Mouse (Mus musculus): ENCODE measurements around the gene Cfap73. TPM values are rescaled to one million over a fixed set of nuclear protein-coding genes. Genes with fewer than 3 reads are reported as not detected.
A peak's percentile ranks its signal among the peaks of the same experiment; 100 is the strongest.

Cfap73 gene
- polyA plus RNA-seq, 1 experiment: 0.24 TPM

DNA sequence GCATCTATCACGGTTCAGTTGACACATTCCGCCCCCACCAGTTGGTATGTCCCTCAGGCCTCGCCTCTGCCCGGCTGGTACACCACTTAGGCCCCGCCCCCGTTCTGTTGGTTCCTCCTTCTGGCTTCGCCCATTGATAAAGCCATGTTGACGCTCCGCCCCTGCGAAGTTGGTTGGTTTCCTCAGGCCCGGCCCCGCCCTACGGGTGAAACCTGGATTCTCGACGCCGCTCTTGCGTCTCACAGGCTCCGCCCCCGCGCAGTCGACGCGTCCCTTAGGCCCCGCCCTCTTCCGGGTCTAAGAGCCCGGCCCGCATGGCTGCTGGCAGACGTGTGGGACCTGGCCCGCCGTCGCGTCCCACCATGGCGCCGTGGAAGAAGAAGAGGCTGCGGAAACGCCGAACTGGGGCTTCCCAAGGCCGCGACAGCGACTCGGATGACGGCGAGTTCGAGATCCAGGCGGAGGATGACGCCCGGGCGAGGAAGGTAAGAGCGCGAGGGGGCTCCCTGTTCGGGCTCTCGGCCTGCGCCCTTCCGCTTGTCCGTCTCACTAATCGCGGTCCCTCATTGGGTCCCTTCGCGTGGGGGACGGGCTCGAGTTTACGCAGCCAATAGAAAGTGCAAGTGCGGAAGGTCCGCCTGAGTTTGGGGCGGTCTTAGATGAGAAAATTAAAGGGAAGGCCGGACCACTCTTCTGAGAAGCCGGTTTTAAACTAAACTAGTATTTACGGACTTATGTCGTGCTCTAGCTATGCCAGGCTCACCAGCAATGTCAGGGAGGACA, 21.0 kb downstream of the Cfap73 start:
- DNase-seq (ENCODE audit: low read depth): peak; percentile 93

DNA sequence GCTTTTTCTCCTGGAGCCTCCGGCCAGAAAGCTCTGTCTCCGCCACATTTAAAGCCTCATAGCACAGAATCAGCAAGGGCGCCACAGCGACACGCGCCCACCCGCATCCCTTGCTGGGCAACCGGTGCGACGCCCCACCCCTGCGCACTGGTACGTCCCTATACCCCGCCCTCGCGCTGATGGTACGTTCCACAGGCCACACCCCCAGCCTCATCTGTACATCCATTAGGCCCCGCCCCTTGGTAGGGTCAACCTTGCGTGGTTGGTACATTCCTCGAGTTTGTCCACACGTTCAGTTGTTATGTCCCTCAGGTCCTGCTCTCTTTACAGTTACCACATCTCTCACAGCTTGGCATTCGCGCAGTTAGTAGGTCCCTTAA, 21.6 kb downstream of the Cfap73 start, which contains the start of the genes Rita1 and Ddx54:
Rita1 (minus strand) TSS at position 148 of the 380 bp plus-strand sequence.
Ddx54 (plus strand) TSS at position 298 of the 380 bp plus-strand sequence.
- DNase-seq (ENCODE audit: low read depth): no peak

DNA sequence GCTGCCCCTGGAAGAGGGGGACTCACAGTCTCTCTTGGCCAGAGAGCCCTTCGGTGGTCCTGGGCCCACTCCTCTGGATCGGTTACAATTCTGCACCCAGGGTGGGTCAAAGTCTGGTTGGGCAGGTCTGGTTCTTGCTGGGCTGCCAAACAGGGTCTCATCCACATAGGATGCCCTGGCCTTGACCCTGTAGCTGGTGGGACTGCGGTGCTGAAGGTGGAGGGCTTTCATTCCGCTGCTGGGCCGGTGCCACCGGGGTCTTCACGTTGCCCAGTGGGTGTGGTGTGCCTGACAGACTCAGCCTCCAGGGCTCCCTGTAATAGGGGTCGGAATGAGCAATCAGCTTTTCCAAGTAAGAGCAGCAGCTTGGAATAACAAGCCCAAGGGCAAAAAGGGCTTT, 22.6 kb downstream of the Cfap73 start:
- no peak for DNase-seq (ENCODE audit: low read depth)

DNA sequence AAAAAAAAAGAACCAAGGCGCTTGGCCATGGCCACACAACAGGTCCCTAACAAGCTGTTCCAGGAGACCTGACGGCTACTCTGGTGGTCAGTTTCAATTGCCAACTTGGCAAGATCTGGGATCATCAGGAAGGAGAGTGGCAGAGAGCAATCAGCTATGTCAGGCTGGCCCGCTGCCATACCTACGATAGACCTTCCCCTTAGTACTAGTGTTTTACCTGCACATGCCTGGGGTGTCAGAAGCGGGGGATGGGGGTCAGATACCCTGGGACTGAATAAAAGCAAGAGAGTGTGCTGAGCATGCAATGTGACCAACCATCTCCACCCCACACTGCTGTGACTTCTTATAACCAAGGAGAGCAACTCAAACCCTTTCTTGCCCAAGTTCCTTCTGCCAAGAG, 23.1 kb downstream of the Cfap73 start:
- no peak for DNase-seq (ENCODE audit: low read depth)

DNA sequence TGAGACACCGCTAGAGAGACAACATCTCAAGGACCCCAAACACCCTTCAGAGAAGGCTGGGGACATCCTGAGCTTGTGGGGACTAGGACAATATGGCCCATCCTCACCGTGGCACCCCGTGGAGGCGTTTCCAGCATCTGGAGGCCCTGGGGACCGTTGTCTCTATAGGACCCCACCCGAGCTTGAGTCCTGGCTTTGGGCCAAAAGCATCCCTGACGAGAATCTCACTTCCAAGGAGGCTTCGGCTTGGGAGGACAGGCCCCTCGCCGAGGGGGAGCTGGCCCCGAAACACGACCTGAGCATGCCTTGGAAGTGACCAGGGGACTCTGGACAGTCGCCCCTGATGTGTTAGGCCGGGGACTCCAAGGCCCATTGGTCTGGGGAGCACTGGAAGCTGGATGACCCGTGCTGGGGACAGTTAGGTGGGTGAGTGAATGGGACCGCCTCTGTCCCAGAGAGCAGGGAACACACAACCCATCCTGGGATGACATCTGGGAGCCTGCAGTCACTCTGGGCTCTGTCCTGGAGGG, 24.7 kb downstream of the Cfap73 start:
- no peak for DNase-seq (ENCODE audit: low read depth)

DNA sequence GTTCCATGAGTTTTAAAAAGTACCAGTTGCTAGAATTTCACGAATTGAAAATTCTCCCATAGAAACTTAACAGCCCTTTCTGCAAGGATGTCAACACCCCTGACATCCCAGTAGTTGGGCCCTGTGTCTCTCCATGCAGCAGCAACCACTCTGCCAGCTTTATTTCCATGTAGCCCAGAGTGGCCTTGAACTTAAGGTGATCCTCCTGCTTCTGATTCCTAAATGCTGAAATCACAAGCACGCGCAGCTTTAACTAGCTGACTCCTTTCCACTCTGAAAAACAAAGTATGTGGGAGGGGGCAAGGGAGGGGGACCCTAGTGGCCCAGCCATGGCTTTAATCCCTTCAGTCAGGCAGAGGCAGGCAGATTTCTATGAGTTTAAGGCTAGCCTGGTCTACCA, 26.7 kb downstream of the Cfap73 start:
- DNase-seq (ENCODE audit: low read depth): no peak

DNA sequence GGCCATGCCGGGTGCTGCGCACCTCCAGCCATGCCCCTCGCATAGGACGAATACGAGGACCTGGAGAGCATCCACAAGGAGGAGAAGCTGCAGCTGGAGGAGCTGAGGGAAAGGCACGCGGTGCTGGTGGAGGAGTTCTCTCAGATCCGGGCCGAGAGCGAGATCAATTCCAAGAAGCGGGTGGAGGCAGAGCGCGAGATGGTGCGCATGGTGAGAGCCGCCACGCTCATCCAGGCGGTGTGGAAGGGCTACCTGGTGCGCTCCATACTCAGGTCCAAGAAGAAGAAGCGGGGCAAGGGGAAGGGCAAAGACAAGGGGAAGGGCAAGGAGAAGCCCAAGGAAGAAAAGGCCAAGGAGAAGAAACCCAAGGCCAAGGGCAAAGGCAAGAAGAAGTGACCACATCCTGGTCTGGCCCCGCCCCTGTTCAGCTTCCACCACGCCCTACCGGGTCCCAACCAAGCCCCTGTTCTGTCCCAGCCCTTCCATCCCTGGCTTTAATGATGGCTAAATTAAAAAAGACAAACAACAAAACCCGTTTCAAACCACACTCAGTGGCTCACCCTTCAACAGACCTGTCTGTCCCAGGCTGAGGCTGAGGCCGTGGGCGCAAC, 27.3 kb downstream of the Cfap73 start:
- no peak for DNase-seq (ENCODE audit: low read depth)

DNA sequence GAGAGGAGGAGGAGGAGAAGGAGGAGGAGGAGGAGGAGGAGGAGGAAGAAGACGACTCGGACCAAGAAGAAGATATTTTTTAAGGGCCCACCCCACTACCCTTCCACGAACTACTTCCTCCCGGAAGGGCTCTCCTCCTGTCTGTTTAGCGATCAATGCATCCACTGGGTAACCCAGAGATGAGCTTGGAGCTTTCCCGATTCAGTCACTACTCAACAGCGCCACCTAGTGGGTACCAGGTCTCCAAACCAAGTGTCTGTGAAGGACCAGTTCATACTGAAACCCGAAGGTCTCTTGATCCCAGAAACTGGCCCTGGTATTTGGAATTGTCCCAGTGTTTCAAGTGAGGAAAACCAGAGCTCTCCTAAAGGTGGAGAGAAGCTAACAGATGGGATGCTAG, 28.3 kb downstream of the Cfap73 start:
- no peak for DNase-seq (ENCODE audit: low read depth)

DNA sequence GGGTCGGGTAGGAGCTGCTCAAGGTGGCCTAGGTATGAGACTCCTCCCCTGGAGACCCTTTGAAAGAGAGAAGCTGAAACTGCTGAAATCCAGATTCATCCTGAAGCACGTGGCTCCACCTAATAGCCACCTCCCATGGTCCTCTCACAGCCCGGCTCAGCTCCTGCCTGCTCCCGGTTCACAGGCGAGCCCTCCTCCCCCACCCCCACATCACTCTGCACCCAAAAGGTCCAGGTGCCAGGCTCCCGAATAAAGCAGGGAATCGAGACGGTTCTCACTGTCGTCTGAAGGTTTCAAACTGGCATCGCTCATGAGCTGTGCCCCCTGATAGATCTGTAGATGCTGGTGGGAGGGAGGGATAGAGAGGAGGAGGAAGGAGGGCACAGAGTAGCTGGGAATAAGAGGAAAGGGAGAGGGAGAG, 28.8 kb downstream of the Cfap73 start:
- DNase-seq (ENCODE audit: low read depth): no peak

DNA sequence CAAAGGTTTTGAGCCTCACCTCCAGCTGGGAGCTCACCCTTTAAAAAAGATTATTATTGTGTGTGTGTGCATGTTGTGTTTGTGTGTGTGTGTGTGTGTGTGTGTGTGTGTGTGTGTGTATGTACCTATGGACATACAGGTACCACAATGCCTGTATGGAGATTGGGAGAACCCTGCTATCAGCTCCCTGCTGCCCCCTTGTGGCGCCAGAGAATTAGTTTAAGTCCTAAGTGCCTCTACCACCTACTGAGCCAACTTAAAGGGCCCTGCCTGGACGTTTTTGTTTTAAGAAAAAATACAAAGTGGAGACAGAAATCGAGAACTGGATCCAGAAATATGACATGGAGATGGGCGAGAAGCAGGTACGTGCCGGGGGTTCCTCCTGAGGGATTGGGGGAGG, 29.2 kb downstream of the Cfap73 start:
- DNase-seq (ENCODE audit: low read depth): no peak

DNA sequence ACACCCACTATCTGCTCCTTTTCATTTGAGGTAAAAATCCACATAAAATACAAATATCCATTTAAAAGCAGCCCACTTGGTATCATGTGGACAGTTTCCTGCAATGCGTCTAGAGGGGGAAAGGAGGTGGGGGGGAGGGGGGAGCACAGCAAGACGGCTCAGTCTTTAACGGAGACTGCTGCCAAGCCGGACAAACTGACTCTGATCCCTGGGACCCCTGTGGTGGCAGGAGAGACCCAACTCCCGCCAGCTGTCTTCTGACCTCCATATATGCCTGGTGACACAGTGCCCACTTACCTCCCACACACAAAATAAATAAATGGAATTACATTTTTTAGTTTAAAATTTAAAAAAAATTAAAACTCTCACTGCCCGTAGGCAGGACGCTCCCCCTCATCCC, 30.5 kb downstream of the Cfap73 start:
- no peak for DNase-seq (ENCODE audit: low read depth)

DNA sequence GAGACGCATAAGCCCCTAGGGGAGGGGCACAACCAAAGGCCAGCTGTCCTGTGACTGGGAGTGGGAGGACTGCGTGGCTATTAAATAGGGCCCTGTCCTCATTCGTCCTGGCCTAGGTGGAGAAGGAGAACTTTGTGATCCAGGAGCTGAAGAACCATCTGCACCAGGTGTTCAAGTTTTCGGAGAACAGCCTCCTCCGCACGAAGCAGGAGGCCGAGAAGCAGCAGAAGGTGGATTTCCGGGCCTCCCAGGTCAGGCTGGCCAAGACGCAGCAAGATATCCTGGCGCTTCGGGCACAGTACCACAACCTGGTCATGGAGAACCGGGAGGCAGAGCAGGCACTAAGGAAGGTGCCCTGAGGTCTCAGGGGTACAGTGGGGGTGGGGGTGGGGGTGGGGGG, 31.8 kb downstream of the Cfap73 start:
- no peak for DNase-seq (ENCODE audit: low read depth)

DNA sequence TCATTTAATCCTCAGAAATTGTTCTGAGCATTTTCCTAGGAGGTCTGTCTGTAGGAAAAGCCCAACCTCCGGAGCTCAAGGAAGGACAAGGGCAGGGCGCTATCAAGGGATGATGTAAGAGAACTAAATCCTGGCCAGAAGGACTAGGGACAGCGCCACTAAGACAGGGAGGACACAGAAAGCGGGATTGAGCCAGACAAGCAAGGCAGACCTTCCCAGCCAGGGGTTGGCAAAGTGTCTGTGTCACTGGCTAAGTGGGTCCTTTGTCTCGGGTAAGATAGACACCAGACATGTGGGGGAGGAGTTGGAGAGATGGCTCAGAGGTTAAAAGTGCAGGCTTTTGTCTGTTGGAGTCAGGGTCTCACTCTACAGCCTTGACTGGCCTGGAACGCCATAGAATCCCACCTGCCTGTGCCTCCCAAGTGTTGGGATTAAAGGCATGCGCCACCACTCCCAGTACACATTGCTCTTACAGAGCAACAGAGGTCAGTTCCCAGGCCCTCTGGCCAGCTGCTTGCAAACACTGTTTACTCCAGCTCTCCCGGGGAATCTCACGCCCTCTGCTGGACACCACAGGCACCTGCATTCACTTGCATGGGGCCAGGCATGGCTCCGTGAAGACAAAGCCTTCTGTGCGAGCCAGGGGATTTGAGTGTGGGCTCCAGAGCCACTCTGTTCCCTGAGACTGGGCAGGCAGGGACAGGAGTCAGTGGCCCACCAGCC, 32.9 kb downstream of the Cfap73 start:
- DNase-seq (ENCODE audit: low read depth): no peak

DNA sequence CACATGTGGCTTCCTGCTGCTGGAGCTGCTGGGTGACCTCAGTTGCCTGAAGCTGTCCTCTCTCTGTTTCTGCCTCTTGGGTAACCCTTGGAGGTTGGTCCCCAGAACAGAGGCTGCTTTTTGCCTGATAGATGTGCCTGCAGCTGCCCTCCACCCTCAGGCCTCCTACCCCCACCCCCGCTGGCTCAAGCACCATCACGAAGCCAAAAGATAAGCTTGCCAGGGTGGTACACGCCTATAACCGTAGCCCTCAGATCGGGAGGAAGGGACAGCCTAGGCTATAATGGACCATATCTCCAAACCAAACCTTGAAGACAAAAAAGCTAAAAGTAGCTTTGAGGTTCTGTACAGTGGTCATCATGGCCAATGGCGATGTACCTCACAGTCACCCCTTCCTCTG, 34.4 kb downstream of the Cfap73 start:
- no peak for DNase-seq (ENCODE audit: low read depth)

DNA sequence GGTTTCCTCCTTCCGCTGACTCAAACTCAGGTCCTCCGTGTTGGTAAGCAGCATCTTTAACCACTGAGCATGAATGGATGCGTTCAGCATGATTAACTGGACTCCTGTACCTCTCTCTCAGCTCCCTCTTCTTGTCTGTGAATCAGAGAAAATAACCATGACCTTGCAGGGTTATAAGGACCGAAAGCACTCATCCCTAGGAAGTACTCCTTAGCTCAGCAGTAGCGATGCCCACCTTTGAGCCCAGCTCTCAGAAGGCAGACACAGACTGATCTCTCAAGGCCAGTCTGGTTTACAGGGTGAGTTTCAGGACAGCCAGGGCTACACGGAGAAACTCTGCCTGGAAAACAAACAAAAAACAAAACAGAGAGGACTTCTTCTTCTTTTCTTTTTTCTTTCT, 39.5 kb downstream of the Cfap73 start:
- DNase-seq (ENCODE audit: low read depth): no peak

DNA sequence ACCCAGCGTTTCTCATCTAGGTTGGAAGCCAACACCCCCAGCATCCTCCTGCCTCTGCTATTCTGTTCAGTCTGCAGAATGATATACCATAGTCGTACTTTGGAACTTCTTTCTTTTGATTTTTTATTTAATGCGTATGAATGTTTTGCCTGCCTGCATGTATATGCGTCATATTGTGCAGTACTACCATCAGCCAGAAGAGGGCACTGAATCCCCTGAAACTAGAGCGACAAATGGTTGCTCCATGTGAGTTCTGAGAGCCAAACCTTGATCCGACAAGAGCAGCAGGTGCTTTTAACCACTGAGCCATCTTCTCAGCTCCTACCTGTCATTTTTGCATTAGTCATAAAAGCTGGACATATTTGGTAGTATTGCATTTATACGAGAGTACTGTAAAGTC, 41.9 kb downstream of the Cfap73 start:
- no peak for DNase-seq (ENCODE audit: low read depth)

DNA sequence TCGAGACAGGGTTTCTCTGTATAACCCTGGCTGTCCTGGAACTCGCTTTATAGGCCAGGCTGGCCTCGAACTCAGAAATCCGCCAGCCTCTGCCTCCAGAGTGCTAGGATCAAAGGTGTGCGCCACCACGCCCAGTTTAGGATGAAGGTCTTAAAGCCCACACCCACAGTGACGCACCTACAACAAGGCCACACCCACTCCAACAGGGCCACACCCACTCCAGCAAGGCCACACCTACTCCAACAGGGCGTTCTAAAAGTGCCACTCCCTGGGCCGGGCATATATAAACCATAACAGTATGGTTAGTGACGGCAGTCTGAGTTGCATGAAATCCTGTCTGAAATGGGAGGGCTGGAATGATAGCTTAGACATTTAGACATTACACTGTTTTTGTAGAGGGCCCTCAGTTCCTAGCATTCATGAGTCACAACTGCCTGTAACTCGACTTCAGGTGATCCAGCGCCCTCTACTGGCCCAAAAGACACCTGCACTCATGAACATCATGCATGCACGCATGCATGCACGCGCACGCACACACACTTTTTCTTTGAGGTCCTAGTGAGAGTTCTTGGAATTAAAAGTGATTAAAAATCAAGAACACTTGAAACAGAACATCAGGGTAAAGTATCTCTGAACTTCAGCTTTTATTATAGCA, 43.6 kb downstream of the Cfap73 start:
- DNase-seq (ENCODE audit: low read depth): no peak

DNA sequence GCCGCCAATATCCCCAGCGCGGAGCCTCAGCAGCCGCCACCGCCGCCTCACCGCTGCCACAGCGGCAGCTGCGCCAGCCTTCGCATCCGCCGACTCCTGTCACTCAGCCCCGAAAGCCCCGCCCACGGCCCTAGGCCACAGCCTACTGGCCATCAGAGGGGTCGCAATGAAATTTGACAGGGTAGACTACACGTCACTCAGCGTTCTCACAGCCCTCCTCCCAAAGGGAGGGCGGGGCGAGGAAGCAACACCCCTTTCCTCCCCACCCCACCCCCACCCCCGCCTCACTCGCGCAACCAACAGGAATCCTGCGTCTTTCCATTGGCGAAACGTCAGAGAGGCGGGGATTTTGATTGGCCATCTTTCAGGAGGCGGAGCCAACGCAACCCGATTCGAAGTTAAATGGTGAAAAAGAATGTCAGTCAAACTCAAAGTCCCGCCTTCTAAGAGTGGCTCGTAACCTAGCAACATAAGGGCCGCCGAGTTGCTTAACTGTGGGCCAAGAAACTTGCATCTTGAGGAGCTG, 45.4 kb downstream of the Cfap73 start, which contains the start of the genes Tpcn1 and Iqcd:
Tpcn1 (minus strand) TSS at position 105 of the 526 bp plus-strand sequence.
Iqcd (plus strand) TSS at position 448 of the 526 bp plus-strand sequence.
- no peak for DNase-seq (ENCODE audit: low read depth)

DNA sequence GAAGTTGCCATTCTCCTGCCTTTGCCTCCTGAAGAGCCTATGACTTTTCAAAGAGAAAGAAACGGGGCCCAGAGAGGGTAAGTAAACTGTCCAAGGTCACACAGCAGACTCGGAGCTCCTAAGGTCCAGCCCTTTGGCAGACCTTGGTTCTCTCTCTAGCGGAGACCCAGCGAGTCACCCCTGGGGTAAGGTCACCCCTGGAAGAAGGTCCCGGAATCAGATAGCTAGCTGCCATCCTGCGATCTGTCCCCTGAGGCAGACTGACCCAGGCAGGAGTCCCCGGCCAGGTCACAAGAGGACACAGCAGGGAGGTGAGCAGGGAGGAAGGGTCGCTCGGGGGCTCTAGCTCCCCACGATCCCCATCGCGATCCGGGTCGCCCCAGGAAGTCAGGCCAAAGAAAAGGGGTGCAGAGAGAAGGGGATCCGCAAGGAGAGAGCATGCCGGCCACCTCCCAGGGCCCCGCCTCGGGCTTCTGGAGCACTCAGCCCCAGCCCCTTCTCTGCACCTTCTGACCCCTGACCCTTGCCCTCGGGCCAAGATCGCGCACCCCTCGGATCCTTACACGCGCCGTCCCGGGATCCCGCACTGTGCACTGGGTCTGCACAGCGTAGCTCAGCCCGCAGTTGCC, 46.0 kb downstream of the Cfap73 start:
- no peak for DNase-seq (ENCODE audit: low read depth)

DNA sequence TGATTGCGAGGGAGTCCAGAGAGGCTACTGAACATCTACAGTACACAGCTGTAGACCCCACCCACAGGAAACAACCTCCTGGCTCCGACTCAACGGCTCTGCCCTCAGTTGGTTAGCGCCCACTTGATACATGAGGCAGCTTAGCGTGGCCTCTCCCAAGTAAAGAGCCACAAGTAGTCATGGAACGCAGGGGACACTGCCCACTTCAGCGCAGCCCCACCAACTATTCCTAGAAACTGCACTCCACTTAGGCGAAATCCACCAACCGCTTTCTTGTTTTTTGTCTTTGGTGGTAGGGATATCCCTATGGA, 46.5 kb downstream of the Cfap73 start:
- DNase-seq (ENCODE audit: low read depth): no peak
